Mouse (Mus musculus): Measurements from ENCODE around the gene Pgbd5.
"Not testable (repeated sequence)": the region's sequence is repeated elsewhere in the genome, so short reads cannot be mapped to it uniquely, and the experiment has no call there.

Gene Pgbd5

GRCm38 (mm10) chr8:124429417-124429816, 10.0 kb downstream of the Pgbd5 start:
- DNase-seq = peak; percentile 92 to 94

- not testable (repeated sequence) for DNase-seq
Observed at GRCm38 (mm10) chr8:124428721-124429120, 10.7 kb downstream of the Pgbd5 start.

- no peak for DNase-seq
Observed at GRCm38 (mm10) chr8:124421413-124421812, 18.0 kb downstream of the Pgbd5 start.

GRCm38 (mm10) chr8:124418927-124419326, 20.5 kb downstream of the Pgbd5 start:
- peak in 1 of 2 experiments; percentile 34 for DNase-seq

- peak; percentile 52 to 56 for DNase-seq
Observed at GRCm38 (mm10) chr8:124418185-124418584, 21.3 kb downstream of the Pgbd5 start.

GRCm38 (mm10) chr8:124416646-124417045, 22.8 kb downstream of the Pgbd5 start:
- DNase-seq = no peak

- DNase-seq = no peak
Observed at GRCm38 (mm10) chr8:124415789-124416188, 23.7 kb downstream of the Pgbd5 start.

- DNase-seq = peak; percentile 81 to 83
Observed at GRCm38 (mm10) chr8:124415002-124415401, 24.5 kb downstream of the Pgbd5 start.

GRCm38 (mm10) chr8:124413244-124413965, 26.1 kb downstream of the Pgbd5 start:
- peak; percentile 64 to 67 for DNase-seq

GRCm38 (mm10) chr8:124412496-124413243, 26.8 kb downstream of the Pgbd5 start:
- DNase-seq = peak in 1 of 2 experiments; percentile 46

- peak; percentile 55 to 62 for DNase-seq
Observed at GRCm38 (mm10) chr8:124404471-124405260, 34.8 kb downstream of the Pgbd5 start.

GRCm38 (mm10) chr8:124403876-124404275, 35.6 kb downstream of the Pgbd5 start:
- DNase-seq = peak; percentile 77 to 83

GRCm38 (mm10) chr8:124399403-124399861, 40.0 kb downstream of the Pgbd5 start:
- DNase-seq = peak; percentile 69 to 73

- peak; percentile 80 to 85 for DNase-seq
Observed at GRCm38 (mm10) chr8:124398843-124399402, 40.5 kb downstream of the Pgbd5 start.

- peak; percentile 92 to 95 for DNase-seq
Observed at GRCm38 (mm10) chr8:124397321-124398065, 42.0 kb downstream of the Pgbd5 start.

GRCm38 (mm10) chr8:124396531-124396930, 42.9 kb downstream of the Pgbd5 start:
- no peak for DNase-seq

- DNase-seq = no peak
Observed at GRCm38 (mm10) chr8:124395392-124395791, 44.1 kb downstream of the Pgbd5 start.

- peak; percentile 53 to 60 for DNase-seq
Observed at GRCm38 (mm10) chr8:124394951-124395350, 44.5 kb downstream of the Pgbd5 start.

- DNase-seq = peak; percentile 59 to 73
Observed at GRCm38 (mm10) chr8:124393927-124394326, 45.5 kb downstream of the Pgbd5 start.

GRCm38 (mm10) chr8:124393013-124393412, 46.4 kb downstream of the Pgbd5 start:
- no peak for DNase-seq

GRCm38 (mm10) chr8:124392271-124393012, 47.0 kb downstream of the Pgbd5 start:
- DNase-seq = no peak

All from cerebellum, postnatal 10 days (tissue).